Mouse (Mus musculus) induced T-regulatory cell, adult 2 months (primary cell): ENCODE results near the gene Tmem117.

Source experiments
- DNase-seq: peaks from one replicate; pipeline ENCODE4 v3.0.0-alpha.2; 2012; ENCODE audit warnings: low read depth

Tmem117 gene

GRCm38 (mm10) chr15:95024401-95024800 is 395.4 kb downstream of the Tmem117 start:
- DNase-seq: no peak

GRCm38 (mm10) chr15:95028862-95029486 is 399.9 kb downstream of the Tmem117 start:
- DNase-seq: no peak

- DNase-seq: no peak
Measured at GRCm38 (mm10) chr15:95029487-95029875, 400.4 kb downstream of the Tmem117 start.

GRCm38 (mm10) chr15:95042437-95042836 is 413.4 kb downstream of the Tmem117 start:
- DNase-seq: no peak

- no peak for DNase-seq
Measured at GRCm38 (mm10) chr15:95044011-95044410, 415.0 kb downstream of the Tmem117 start.

- DNase-seq: no peak
Measured at GRCm38 (mm10) chr15:95047486-95047885, 418.5 kb downstream of the Tmem117 start.

- no peak for DNase-seq
Measured at GRCm38 (mm10) chr15:95049171-95049729, 420.2 kb downstream of the Tmem117 start.

- DNase-seq: no peak
Measured at GRCm38 (mm10) chr15:95055081-95055650, 426.1 kb downstream of the Tmem117 start.

- DNase-seq: no peak
Measured at GRCm38 (mm10) chr15:95068023-95068422, 439.0 kb downstream of the Tmem117 start.

GRCm38 (mm10) chr15:95068799-95069198 is 439.8 kb downstream of the Tmem117 start:
- no peak for DNase-seq

GRCm38 (mm10) chr15:95070881-95071280 is 441.8 kb downstream of the Tmem117 start:
- DNase-seq: no peak

- no peak for DNase-seq
Measured at GRCm38 (mm10) chr15:95075356-95075755, 446.3 kb downstream of the Tmem117 start.

GRCm38 (mm10) chr15:95081654-95082053 is 452.6 kb downstream of the Tmem117 start:
- no peak for DNase-seq

GRCm38 (mm10) chr15:95085962-95086361 is 456.9 kb downstream of the Tmem117 start:
- DNase-seq: no peak

- no peak for DNase-seq
Measured at GRCm38 (mm10) chr15:95100133-95100532, 471.1 kb downstream of the Tmem117 start.

- DNase-seq: no peak
Measured at GRCm38 (mm10) chr15:95101522-95101921, 472.5 kb downstream of the Tmem117 start.

- DNase-seq: no peak
Measured at GRCm38 (mm10) chr15:95107246-95107809, 478.3 kb downstream of the Tmem117 start.

- no peak for DNase-seq
Measured at GRCm38 (mm10) chr15:95108626-95109025, 479.6 kb downstream of the Tmem117 start.

- DNase-seq: no peak
Measured at GRCm38 (mm10) chr15:95131401-95131800, 502.4 kb downstream of the Tmem117 start.

- DNase-seq: no peak
Measured at GRCm38 (mm10) chr15:95135926-95136609, 507.0 kb downstream of the Tmem117 start.

- no peak for DNase-seq
Measured at GRCm38 (mm10) chr15:95137018-95137810, 508.2 kb downstream of the Tmem117 start.
